Mouse (Mus musculus): ENCODE measurements at regions not wholly inside any gene's neighbourhood (a gene's known extent, or its start where the extent isn't known, plus 50 kb on each side); places are given as distances from the start of the nearest gene placed in this dataset.
"Not testable (repeated sequence)": the region's sequence is repeated elsewhere in the genome, so short reads cannot be mapped to it uniquely, and the experiment has no call there.

DNA sequence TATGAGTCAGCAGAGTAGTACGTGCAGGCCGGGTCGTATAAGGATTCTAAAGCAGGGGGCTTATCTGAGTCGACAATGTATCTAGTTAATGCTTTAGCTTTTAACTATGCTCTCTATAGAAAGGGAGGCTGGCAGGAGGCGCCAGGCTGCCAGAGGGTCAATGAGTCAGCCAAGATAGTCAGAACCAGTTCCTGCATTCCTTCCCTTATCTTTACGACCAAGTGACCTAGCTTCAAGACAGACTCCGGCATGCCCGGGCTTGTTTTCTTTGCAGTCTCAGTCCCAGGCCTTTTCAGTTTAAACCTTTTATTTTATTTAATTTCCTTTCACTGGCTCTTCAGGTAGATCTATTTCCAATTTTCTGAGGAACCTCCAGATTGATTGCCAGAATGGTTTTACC is 374.0 kb upstream of the Nrxn1 start:
- ATAC-seq (replicated peaks; ENCODE audit: low FRiP score, poor library complexity, severe bottlenecking), result no peak

DNA sequence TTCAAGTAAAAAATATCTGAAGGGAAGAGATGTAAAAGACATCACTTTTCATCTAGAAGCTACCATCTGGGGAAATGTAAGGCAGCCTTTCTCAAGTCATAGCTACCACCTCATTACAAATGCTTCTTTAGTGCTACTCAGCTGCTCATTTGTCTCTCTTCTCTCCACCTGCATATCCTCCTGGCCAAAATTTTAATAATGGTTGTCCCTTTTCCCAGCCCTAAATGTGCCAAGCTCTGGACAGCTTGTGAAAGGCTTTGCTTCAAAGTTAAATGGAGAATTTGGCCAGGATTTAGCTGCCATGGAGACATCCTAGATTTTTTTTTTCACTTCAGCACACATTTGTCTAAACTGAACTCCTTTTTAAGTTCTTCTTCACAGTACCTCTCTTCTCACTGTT is 358.8 kb upstream of the Nrxn1 start:
- ATAC-seq (replicated peaks; ENCODE audit: low FRiP score, poor library complexity, severe bottlenecking), result no peak

DNA sequence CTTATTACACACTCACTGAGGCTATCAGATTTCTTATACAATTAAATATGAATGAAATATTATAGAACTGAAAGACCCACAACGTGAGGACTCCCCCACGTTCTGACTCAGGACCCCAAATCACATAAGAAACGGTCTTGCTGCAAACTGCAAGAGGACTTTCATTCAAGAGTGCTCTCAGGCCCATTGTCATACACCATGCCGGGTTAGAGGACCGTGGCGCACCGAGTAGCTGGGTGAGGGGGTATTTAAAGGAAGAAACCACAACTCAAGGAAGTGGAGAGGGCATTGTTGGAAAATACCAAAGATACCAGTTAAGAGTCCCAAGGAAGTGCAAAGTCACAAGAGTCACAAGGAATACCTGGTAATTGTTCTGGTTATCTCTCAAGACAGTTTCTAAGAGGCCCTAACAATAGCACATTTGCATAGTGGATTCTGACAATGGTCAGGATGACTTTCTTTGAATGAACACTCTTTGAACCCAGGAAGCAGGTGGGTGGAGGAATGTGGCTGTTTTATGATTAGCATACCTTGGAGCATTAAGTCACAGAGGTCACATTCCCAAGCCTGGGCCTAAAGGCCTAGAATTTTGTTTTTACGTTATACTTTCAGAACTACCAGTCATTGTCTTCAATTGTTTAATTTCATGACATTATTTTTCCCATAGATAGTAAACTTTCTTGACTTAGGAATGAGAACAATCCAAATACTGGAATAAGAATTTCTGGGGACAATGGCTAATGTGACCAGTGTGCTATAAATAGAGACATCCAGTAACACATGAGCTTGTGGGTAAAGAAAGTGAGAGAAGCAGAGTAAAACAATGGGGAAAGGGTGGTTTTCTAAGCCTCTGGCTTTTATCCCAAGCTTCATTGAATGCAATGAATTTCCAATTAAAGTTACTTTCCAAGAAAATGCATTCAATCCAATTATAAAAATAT is 339.2 kb upstream of the Nrxn1 start:
- not testable (repeated sequence) for ATAC-seq (replicated peaks; ENCODE audit: low FRiP score, poor library complexity, severe bottlenecking)

DNA sequence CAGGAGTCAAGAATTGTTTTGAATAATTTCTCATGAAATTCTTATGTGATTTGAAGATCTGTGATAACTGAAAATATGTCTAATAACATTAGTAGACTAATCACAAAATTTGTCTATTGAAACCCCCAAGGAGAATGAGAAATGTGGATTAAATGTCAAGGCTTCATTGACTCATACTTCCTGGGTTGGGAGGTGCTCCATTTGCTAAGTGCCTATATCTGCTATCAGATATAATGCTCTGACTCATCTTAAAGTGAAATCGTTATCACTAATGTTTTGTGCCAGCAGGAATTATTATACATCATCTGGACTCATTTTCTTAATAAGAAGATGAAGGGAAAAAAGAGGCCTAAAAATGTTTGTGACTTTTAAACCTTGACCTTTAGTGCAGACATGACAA is 337.5 kb upstream of the Nrxn1 start:
- ATAC-seq (replicated peaks; ENCODE audit: low FRiP score, poor library complexity, severe bottlenecking), result no peak

DNA sequence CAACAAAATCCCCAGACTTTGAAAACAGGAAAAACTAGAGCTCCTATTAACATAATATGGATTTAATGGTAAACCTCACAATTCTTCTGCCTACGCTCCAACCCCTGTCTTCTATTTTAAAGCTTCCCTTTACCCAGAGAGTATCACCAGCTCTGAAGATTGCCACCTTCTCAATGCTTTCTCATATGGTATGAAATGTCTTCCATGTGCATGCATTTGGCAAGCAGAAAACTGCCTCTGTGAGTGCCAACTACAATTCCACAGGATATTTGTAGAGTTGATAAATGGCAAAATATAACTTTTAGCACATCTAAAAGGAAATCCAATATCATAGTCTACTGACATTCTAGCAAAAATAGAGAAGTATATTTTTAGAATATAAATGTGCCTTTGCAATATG is 332.2 kb upstream of the Nrxn1 start:
- ATAC-seq (replicated peaks; ENCODE audit: low FRiP score, poor library complexity, severe bottlenecking), result no peak

DNA sequence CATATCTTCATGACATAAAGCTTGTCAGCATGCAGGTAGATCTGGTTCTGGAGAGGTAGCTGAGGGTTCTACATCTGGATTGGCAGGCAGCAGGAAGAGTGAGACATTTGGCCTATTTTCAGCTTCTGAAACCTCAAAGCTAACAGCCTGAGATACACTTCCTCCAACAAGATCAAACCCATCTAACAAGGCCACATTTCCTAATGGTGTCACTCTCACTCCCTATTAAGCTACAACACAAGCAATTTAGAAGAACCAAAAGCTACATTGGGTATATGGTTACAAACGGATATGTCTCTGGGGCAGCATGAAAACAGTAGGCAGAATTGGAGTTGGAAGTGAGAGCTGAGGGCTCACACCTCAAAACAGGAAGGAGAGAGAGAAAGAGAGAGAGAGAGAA is 325.7 kb upstream of the Nrxn1 start:
- ATAC-seq (replicated peaks; ENCODE audit: low FRiP score, poor library complexity, severe bottlenecking), result no peak

DNA sequence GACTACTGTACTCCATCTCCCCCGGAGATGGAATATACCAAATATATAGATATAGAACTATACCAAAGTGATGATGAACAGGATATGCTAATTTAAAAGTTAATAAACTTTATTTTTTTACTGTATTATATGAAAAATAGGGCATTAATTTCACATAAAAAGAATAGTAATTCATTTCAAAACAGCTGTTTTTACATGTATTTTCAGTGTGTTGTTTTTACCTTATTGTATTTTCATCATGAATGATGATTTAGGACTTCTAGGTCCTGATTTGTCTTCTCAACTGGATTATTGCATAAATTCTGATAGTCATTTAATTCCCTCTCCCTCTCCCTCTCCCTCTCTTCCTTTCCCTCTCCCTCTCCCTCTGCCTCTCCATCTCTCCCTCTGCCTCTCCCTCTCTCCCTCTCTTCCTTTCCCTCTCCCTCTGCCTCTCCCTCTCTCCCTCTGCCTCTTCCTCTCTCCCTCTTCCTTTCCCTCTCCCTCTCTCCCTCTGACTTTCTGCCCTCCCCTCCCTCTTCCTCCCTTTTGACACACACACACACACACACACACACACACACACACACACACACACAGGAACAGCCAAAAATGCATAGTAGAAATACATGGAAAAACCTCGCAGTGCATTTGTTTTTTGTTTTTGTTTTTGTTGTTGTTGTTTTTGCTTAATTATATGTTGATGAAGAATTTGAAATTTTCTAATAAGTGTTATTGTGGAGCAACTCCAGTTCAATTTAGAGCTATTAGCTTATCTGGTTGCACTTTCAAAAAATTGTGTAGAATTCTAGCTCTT is 298.3 kb upstream of the Nrxn1 start:
- ATAC-seq (replicated peaks; ENCODE audit: low FRiP score, poor library complexity, severe bottlenecking), result no peak

DNA sequence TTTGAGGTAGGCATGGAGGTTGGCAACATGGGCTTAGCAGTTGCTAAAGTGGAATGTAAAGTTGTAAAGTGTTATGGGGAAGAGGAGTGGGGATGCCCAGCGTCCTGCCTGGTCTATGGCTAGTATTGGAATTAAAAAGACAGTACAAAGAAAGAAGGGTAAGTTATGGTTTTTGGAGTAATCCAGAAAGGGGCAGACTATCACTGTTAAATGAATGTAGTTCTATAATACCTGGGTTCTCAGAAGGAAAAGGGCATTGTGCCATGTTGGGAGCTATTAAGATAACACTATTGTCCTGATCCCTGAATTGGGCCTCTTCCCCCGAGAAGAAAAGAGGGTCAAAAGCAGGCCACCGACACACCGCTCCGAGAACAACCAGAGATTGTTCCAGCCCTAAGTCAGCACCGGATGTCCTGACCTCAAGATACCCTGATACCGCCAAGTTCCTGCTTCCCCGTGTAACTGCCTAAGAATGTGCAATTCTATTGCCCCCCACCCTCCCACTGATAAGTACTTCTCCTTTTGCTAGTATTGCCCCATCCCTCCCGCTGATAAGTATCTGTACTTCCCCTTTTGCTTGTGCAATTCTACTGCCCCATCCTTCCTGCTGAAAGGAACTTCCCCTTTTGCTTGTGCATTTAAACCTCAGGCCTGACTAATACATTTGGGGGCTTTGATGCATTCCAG is 297.2 kb upstream of the Nrxn1 start:
- ATAC-seq (replicated peaks; ENCODE audit: low FRiP score, poor library complexity, severe bottlenecking), result not testable (repeated sequence)

DNA sequence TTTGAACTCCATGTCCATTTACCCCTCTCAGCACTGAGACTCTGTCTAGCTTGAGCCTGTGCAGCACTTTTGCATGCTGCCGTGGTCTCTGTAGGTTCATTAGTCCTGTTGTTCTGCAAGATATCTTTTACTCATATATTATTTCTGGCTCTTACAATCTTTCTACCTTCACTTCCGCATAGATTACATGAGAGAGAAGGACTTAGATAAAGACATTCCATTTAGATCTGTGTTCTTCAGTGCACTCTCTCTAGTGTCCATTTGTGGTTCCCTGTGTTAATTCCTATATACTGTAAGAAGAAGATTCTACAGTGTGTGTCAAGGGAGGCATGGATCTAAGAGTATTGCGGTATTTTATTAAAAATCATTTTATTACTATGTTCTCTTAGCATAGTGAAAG is 295.6 kb upstream of the Nrxn1 start:
- no peak for ATAC-seq (replicated peaks; ENCODE audit: low FRiP score, poor library complexity, severe bottlenecking)

DNA sequence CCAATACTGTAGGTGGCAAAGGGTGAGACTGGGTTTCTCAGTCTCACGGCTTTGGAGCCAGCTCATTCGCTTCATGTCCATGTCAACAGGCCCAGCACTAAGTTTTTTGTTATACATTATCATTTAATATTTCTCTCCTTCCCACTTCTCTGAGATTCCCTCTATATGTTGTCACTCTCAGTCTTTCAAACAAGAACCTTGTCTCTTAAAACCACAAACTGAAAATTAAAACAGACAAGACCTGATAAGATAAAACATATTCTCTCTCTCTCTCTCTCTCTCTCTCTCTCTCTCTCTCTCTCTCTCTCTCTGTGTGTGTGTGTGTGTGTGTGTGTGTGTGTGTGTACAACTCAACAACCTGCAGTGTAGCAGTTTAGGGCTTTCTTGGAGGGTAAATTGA is 295.2 kb upstream of the Nrxn1 start:
- no peak for ATAC-seq (replicated peaks; ENCODE audit: low FRiP score, poor library complexity, severe bottlenecking)

DNA sequence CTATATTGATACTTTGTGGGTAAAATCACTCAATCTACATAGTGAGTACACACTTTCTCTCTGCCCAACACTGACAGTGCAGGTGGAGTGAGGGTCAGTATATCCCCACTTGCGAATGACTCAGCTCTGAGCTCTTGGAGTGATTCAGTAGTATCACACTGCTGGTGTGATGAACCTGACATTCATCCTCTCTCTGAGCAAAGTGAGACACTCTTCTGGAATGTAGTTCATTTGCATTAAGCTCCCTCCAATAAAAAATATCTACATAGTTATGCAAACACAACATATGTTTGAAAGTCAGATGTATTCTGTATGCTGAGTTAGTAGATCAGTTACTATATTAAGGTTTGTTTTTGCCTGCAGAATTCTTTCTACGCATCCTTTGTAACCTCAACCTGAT is 293.1 kb upstream of the Nrxn1 start:
- no peak for ATAC-seq (replicated peaks; ENCODE audit: low FRiP score, poor library complexity, severe bottlenecking)

DNA sequence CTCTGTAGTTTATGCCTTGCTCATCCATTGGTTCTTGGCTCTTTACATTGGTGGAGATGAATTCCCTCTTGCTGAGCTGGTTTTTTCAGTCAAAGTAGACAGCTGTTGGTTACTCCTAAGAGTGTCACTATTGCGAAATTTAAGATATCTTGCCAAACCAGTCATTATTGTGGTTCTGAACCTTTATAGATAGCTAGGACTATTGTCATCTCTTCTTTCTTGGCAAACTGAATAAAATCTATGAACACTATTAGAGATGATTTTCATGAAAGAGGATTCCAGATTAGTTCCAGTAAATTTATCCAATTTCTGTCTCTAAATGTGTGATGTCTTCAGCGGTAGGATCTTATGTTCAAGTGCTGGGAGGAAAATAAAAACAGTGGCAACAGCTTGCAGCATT is 275.3 kb upstream of the Nrxn1 start:
- no peak for ATAC-seq (replicated peaks; ENCODE audit: low FRiP score, poor library complexity, severe bottlenecking)

DNA sequence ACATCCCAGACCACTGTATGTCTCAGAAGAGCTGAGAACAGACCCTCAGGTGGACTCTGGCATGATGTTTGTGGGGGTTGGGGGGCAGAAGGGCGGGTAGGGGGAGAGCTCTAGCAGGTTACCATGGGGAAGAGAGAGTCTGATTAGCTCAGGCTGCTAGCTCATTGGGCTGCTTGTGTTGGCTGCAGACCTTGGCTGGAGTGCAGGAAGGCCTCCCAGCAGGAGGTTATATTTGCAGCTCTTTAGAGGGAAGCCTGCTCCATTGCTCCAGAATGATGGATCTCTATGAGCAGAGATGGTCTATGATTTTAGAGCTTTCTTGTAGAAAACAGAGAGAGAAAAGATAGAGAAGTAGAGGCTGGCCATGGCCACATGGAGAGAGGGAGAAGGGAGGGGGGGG is 268.4 kb upstream of the Nrxn1 start:
- no peak for ATAC-seq (replicated peaks; ENCODE audit: low FRiP score, poor library complexity, severe bottlenecking)

DNA sequence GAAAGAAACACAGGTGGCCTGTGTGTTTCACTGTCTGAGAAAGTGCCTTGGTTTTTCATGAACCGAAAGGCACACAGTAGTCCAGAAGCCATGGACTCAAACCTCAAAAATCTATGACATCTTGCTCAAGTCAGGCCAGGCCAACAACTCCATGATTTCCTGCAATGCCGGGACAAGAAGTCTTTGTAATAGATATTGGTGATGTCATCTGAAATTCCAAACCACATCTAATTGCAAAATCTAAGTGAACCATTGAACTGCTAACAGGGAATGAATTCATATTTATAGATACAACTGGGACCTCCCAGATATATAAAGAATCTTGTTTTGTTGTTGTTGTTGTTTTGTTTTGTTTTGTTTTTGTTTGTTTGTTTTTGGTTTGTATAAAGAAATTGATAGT is 259.2 kb upstream of the Nrxn1 start:
- no peak for ATAC-seq (replicated peaks; ENCODE audit: low FRiP score, poor library complexity, severe bottlenecking)

DNA sequence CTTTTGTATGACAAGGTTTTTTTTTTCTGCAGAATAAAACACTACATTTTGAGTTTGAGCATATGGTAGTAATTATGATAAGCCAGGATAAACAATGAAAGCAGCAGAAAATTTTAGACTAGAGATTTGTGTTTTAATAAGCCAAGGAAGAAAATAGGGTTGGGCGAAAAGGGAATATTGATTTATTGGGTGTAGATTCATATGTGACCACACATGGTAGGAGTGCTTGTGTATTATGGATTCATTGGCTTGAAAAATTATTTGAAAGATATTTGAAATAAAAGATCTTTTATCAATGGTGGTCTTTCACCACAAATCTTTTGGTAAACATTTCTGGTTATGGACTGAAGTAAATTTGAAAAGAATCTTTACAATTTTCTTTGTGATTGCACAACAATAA is 244.0 kb upstream of the Nrxn1 start:
- ATAC-seq (replicated peaks; ENCODE audit: low FRiP score, poor library complexity, severe bottlenecking), result no peak

DNA sequence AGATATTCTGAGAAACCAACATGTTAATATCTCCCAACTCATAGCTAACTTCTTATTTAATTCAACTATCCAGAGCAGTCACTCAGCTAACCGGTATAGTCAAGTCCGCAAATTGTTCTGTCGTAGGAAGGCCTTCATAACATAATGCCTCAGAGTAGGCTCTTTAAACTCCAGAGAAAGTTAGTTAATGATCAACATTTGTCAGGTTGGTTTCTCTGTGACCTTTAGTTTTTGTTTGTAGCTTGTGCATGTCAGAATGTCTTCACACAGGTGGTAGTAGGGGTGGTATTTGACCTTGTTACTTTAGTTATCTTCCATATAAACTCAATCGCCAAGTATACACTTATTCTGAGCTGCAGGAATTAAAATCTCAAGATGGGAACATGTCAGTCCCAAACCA is 240.9 kb upstream of the Nrxn1 start:
- ATAC-seq (replicated peaks; ENCODE audit: low FRiP score, poor library complexity, severe bottlenecking), result no peak

DNA sequence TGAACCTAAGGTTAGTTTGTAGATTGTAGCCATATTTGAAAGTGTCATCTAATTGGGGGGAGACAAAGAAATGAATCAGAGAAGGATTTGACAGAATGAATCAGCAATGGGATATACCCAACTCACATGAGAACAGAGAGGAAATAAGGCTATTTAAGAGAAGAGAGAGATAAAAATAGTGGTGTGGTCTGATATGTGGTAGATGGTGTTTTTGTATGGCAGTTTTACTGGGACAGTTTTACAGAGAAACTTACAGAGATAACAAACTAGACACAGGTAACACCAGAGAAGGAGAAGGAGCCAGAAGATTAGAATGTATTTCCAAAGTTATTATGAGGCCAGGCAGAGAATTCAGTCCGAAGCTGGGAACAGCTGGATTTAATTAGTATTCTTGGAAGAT is 240.3 kb upstream of the Nrxn1 start:
- no peak for ATAC-seq (replicated peaks; ENCODE audit: low FRiP score, poor library complexity, severe bottlenecking)

DNA sequence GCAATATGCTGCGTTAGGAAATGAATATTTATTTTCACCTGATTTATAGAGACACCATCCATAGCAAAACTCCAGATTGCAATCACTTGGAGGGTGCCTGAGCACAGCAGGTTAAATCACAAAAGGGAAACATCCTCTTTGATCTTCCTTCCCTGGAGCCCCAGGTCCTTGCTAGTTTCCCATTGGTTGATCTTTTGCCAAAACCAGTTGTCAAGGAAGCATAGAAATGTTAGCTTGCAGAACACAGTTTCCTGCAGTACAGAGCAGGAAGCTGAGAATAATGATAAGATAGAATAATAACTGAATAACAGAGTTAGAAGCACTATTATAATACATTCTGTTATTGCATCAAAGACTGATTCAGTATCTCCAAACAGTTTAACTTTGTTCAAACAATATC is 231.5 kb upstream of the Nrxn1 start:
- no peak for ATAC-seq (replicated peaks; ENCODE audit: low FRiP score, poor library complexity, severe bottlenecking)

DNA sequence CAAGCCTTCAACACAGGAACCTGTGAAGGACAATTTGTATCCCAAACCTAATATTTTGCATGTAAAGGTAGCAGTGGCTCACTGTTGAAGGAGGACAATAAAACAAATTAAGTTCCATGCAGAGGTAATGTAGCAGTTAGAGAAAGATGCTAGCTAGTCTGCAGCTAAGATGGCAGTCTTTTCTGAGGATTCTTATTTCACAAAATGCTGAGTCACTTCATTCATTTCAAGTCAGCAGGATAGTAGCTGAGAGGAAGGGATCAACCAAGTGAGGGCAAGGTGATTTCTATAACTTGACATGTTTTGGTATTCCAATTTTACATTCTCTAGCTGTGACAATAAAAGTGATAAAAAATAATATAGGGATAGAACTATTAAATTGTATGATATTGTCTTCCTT is 194.0 kb upstream of the Nrxn1 start:
- ATAC-seq (replicated peaks; ENCODE audit: low FRiP score, poor library complexity, severe bottlenecking), result no peak

DNA sequence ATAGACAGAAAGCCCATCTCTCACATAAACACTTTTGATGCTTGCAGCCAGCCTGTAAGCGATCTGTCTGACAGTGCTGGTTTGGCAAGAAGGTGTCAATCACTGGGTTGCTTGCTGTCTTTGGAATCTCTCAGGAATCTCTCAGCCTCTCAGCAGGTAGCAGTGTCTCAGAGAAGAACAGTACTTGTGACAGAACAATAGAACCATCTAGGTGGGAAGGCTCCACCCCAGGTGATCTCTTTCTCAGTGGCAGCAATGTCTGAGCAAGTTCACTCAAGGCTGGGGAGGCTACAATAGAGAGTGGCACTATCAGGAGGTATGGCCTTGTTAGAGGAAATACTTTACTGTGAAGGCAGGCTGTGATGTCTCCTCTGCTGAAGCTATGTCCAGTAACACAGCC is 181.5 kb upstream of the Nrxn1 start:
- ATAC-seq (replicated peaks; ENCODE audit: low FRiP score, poor library complexity, severe bottlenecking), result no peak

DNA sequence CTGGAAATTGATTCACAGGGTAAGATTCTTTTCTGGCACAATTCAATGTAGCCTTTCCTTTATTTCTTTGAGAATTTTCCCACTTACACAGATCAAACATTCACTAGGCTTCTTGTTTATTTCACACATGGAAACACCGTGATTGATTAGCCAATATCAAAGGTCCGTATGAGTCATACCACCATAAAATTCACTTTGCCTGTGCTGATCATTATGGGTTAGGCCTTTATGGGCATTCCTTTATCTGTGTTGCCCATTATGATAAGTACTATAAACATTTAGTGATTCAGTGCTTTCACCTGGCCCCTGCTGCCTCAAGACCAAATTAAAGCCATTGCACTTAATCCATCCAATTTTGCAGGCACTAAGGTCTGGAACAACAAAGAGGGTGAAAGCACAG is 145.8 kb upstream of the Nrxn1 start:
- ATAC-seq (replicated peaks; ENCODE audit: low FRiP score, poor library complexity, severe bottlenecking), result no peak

Measured in erythroid progenitor cell, adult 5-6 weeks (primary cell).